Mouse (Mus musculus): ENCODE data around the gene Nit2.

Nit2 gene

GRCm38 (mm10) chr16:57162841-57163240, 4.3 kb downstream of the Nit2 start:
- DNase-seq (ENCODE audit: low read depth) = no peak

GRCm38 (mm10) chr16:57159835-57160234, 7.3 kb downstream of the Nit2 start:
- DNase-seq (ENCODE audit: low read depth) = no peak

- DNase-seq (ENCODE audit: low read depth) = no peak
Measured at GRCm38 (mm10) chr16:57157728-57158127, 9.4 kb downstream of the Nit2 start.

GRCm38 (mm10) chr16:57157076-57157475, 10.1 kb downstream of the Nit2 start:
- DNase-seq (ENCODE audit: low read depth) = no peak

- DNase-seq (ENCODE audit: low read depth) = no peak
Measured at GRCm38 (mm10) chr16:57155899-57156298, 11.2 kb downstream of the Nit2 start.

GRCm38 (mm10) chr16:57151437-57151836, 15.7 kb downstream of the Nit2 start:
- DNase-seq (ENCODE audit: low read depth) = no peak

- no peak for DNase-seq (ENCODE audit: low read depth)
Measured at GRCm38 (mm10) chr16:57144741-57145140, 22.4 kb downstream of the Nit2 start.

GRCm38 (mm10) chr16:57133611-57134010, 33.5 kb downstream of the Nit2 start:
- DNase-seq (ENCODE audit: low read depth) = no peak

GRCm38 (mm10) chr16:57132326-57132725, 34.8 kb downstream of the Nit2 start:
- DNase-seq (ENCODE audit: low read depth) = no peak

GRCm38 (mm10) chr16:57131544-57131943, 35.6 kb downstream of the Nit2 start:
- no peak for DNase-seq (ENCODE audit: low read depth)

GRCm38 (mm10) chr16:57130752-57131400, 36.3 kb downstream of the Nit2 start:
- no peak for DNase-seq (ENCODE audit: low read depth)

- no peak for DNase-seq (ENCODE audit: low read depth)
Measured at GRCm38 (mm10) chr16:57127825-57128224, 39.3 kb downstream of the Nit2 start.

GRCm38 (mm10) chr16:57126268-57126667, 40.9 kb downstream of the Nit2 start:
- DNase-seq (ENCODE audit: low read depth) = peak; percentile 33

GRCm38 (mm10) chr16:57122682-57123445, 44.3 kb downstream of the Nit2 start:
- peak; percentile 55 for DNase-seq (ENCODE audit: low read depth)

GRCm38 (mm10) chr16:57121816-57122415, 45.2 kb downstream of the Nit2 start:
- peak; percentile 23 for DNase-seq (ENCODE audit: low read depth)

GRCm38 (mm10) chr16:57120913-57121815, 46.0 kb downstream of the Nit2 start, which contains the start of gene Tomm70a:
Gene Tomm70a (plus strand): TSS chr16:57121703.
- DNase-seq (ENCODE audit: low read depth) = peak; percentile 94

GRCm38 (mm10) chr16:57117562-57117961, 49.6 kb downstream of the Nit2 start:
- no peak for DNase-seq (ENCODE audit: low read depth)

- peak; percentile 71 for DNase-seq (ENCODE audit: low read depth)
Measured at GRCm38 (mm10) chr16:57116066-57116465, 51.1 kb downstream of the Nit2 start.
